Mouse (Mus musculus) right cerebral cortex, postnatal 4 days (tissue): ENCODE measurements around the gene Zfp74.

Source experiments
- DNase-seq: peaks from one replicate; pipeline ENCODE4 v3.0.0-alpha.2; 2022

Gene Zfp74

DNA sequence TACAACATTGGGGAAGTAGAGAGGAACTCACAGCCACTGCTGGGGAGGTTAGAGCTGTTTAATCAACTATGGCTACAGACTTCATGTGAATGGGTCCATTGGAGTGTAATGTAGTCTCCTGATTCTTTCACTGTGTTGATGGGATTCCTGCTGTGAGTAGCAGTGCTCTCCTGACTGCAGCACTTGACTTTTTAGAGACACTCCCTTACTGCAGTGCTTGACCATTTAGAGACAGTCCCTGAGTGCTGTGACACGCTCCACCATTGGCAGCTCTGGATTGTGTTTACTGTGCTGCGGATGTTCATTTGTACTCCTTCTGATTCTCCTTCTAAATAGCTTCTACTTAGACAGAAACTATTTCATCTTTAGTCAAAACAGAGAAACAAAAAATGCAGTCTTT lies 11.1 kb downstream of the Zfp74 start:
- DNase-seq: no peak

DNA sequence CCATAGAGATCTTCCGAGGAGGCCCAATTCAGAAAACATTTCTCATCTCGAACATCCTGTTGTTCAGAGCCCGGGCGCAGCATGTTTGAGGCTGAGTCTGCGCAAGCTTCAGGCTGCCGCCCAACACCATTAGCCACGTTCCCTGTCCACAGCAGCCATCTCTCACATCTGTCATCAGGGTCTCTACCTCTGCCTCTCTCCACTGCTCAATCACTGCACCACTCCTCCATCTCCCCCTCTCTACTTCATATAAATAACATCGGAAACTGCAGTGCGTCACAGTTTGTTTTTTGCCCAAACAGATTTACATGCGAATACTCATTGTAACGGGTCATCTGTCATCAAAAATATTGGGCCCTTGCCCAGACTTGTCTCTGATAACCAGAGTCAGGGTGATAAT lies 12.9 kb downstream of the Zfp74 start:
- DNase-seq: no peak

DNA sequence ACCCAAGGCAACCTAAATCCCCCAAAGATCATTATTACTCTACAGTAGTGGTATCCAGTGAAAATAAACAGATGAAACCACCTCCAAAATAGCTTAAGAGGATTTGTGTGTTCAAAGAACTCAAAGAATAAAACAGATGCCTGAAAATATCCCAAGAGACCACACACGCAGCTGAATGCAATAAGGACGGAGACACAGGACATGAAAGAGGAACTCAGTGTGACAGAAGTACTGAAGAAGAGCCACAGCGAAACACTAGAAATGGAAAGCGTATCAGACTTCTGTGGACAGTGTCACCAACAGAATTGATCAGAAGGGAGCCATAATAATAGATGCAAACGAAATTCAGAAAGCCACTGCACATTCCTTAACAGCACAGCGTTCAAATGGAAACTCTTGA lies 15.0 kb downstream of the Zfp74 start:
- DNase-seq: no peak

DNA sequence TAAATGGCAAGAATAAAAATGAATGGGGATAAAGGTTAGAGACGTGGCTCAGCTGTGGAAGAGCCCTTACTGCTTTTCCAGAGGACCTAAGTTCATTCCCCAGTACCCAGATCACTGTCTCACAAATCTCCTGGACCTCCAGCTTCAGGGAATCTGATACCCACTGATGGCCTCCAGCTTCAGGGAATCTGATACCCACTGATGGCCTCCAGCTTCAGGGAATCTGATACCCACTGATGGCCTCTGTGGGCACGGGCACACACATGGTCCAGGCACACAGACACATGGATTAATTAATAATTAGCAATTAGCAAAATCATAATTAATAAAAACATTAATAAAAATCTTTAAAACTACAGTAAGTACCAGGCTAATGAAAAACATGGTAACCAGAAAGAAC lies 31.1 kb downstream of the Zfp74 start:
- DNase-seq: no peak

DNA sequence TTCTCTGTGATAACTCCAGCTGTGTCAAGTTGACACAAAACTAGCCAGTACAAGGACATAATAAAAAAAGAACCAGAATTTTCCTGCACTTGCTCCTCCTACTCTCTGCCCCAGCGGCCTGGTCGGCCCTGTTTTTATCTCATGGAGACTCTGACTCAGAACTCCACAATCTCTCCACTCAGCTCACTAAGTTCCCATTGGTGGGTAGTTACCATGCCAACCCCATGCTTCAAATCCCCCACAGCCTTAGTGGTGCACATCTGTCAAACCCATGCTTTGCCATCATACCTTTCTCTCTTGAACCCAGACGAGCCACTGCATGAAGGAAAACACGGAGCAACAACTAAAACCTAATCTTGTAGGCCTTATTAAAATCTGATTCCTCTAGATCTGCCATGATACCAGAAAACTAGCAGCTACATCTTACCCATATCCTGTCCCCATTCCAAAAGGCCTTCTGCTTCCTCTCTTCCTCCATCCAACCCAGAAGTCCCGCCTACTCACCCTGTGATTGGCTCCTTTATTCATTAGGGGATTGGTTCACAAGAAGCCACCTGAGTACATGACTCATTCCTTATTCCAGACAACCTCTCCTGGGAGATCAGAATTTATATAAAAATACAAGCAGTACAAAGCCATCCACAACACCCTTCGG lies 32.3 kb downstream of the Zfp74 start:
- no peak for DNase-seq

DNA sequence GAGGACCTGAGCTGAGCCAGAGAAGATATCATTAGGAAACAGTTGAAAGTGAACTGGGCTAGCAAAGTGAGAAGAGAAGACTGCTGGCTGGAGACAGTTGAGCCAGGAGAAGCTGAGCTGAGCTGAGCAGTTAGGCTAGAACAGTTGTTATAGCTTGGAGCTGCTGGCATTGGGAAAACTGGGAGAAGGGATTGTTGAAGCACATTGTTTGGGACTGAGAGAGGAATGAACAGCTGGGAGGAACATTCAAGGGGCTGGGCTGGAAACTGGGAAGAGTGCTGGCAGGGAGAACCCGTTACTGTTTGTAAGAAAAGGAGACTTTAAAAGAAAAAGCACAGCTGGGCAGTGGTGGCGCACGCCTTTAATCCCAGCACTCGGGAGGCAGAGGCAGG lies 35.8 kb downstream of the Zfp74 start:
- DNase-seq: no peak

DNA sequence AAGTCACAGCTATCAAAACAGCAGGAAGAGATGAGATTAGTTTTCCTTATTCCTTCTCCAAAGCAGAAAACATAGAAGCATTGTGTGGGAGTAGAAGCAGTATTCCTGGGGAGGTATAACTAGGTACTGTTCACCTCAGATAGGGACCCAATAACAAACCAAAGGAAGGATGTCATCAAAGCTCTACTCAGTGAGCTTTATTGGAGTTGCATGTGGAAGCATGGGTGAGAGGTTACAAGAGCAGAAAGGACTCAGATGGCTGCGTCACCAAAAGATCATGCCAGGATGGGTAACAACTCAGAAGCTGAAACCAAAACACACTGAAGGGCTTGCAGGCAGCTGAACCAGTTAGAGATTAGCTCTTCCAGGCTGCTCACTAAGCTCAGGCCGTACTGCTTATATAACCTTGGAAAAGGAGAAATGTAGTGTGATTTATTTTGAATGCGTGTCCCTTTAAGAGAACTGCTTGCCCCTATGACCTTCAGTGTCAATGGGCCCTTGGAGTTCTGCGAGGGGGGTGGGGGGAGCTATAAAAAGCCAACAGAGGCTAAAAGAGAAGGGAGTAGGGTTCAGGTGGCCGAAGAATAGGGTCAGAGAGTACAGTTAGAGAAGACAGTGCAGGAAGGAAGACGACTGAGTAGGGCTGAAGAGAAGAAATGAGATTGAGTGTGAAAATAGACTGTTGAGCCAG lies 36.4 kb downstream of the Zfp74 start:
- no peak for DNase-seq

DNA sequence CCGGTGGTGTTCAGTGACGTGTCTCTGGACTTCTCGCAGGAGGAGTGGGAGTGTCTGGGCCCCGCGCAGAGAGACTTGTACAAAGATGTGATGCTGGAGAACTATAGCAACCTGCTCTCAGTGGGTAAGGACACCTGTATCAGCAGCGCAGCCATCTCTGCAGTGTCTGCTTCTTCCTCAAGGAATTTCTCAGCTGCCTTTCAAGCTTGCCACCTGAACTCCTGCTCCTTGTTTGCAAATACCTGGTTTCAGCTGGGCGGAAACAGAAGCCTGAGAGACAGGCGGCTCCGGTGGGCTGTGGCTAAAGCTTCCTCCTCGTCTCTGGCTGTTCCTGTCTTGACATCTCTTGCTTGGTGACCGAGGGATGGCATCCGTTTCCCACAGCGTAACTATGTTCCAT lies 41.7 kb downstream of the Zfp74 start:
- no peak for DNase-seq

DNA sequence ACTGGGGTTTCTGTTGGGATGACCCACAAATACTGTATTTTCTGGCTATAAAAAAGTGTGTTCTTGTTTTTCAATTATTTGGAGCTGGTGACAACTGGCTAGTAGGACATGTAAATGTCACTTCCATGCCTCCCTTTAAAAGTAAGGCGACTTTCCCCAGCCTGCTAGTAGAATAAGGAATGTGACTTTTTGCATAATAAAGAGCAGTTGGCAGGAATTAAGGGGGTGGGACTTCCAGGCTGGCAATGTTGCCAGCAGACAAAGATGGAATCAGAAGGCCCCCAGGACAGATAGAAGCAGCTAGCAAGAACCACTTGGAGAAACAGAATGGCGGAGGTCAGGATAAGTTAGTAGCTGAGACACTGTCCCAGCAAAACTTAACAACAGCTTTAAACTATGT lies 43.6 kb downstream of the Zfp74 start:
- DNase-seq: no peak

DNA sequence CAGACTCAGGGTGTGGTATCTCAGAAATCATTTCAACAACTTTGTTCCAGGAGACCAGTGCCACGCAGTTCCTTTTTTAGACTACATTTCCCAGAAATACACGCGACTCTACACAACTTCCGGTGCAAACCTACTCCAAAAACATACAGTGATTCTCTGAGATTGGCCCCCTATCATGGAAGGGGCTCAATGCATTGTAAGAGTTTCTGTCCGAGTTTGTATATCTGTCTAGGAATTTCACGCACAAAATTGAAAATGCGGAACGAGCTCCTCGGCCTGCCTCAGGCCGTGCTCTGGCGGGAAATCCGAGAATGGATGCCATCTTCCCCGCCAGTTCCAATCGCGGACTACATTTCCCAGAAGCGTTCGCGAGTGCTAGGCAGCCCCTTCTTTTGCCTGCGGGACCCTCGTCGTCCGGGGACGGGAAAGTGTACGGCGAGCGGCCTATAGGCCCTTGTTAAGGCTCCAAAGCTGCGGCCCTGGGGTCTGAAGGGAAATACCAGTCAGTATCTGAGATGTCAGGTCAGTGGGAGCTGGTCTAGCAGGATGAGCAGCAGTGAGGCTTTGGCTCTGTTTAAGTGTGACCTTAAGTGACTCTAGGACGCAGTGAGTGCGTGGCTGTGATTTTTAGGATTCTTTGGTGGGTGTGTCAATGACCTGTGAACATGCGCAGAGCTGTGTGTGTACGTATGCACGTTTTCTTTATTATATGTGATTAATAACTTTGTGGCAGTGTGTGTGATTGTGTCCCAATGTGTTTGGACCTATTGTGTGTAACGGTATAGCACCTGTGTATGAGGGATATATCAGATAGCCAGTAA lies 45.5 kb downstream of the Zfp74 start, which contains the start of gene Zfp383:
Gene Zfp383 (plus strand): TSS at position 94 of the 821 bp plus-strand sequence.
- peak; percentile 76 for DNase-seq

DNA sequence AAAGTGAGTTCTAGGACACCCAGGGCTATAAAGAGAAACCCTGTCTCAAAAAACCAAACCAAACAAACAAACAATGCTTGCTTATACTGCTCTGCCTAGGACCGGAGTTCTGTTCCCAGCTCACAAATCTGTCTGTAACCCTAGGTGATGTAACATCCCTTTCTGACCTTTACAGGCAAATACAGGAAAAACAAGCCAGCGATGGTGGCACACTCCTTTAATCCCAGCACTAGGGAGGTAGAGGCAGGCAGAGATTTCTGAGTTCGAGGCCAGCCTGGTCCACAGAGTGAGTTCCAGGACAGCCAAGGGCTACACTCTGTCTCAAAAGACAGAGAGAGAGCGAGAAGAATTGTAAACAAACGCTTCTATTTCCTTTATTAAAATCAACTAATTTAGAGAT lies 46.7 kb downstream of the Zfp74 start:
- DNase-seq: no peak

DNA sequence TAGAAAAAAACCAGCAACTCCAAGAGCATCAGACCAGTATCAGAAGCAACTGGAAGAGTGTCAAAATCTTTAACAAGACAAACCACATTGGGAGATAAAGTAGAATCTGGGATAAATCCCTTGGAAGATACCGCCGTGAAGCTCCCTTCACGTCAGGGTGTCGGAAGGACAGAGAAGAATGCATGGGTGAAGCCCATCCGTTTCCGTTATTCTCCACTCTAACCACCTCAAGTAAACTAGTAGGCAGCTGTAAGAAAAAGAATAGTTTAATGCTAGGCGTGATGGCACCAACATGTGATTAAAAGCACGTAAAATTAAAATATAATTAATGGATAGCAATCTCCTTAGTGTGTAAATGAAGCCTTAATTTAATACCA lies 47.2 kb downstream of the Zfp74 start:
- no peak for DNase-seq

DNA sequence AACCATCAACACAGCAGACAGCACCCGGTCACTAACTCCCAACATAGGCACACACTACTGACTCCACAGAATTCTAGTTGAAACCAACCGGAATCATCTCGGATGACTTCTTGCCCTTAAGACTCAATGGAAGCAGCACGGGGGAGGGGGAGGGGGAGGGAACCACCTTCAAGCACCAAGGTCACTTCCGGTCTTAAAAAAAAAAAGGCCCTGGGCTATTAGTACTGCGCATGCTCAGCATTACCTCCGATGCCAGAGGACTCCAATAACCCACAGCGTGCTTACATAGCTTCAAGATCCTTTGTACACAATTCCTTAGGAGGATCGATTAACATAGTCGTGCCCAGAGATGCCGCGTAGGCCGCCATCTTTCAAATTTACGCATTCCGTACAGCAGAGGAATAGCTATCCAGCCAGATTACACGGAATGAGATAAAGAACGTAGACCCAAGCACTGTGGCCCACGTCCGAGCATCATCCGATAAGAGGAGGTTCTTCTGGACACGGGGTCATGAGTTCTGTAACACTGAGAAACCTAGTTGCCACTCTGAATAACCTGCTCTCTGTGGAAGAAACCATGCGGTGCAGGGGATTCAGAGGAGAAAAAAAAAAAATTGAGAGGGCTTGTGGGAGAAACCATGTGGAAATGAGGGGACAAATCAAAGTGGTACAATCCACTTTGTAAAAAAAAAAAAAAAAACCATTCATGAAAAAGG lies 47.8 kb downstream of the Zfp74 start, which contains the start of gene Zfp27:
Gene Zfp27 (minus strand): TSS at position 607 of the 716 bp plus-strand sequence.
- peak; percentile 77 for DNase-seq

DNA sequence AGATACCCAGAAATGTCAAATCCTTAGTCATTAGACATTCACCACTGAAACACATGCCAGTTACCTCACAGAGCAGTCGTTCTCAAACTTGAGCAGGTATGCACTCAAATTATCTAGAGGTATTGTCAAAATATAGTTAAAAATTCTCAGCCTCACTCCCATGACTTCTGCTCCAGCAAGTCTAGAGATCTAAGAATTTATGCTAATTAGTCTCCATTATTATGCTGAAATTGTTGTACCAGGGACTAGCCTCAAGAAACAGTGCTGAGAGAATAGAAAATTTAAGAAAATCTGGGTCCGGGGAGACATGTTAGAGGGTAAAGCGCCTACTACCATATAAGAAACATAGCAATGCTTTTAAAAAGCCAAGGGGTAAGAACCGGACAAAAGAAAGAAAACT lies 49.8 kb downstream of the Zfp74 start:
- DNase-seq: no peak

DNA sequence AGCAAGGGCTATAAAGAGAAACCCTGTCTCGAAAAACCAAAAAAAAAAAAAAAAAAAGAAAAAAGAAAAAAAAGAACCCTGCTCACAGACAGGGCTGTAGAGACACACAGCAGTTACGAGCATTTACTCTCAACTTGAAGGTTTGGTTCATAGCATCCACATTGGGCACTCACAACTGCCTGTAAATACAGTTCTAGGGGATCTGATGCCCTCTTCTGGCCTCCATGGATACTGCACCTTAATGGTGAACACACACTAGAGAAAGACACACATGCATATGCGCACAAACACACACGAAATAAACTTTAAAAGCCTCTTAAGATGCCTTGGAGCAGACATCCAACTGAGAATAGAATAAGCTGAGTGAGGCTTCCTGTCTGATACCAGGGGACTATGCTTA lies 55.5 kb downstream of the Zfp74 start:
- no peak for DNase-seq

DNA sequence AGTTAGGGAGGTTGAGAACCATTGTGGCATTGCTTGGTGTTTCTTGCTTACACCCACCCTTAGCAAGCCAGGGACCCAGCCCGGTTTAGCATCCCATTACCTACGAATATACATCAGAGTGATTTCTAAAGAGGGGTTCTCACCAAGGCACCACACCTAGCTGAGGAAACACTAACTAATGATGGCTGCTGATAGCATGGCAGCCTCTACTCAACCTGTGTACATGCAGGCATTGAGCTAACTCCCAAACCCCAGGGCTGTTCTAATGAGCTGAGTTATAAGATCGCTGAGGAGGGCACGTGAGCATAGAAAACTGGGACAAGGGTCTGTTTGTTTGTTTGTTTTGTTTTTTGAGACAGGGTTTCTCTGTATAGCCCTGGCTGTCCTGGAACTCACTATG lies 61.1 kb downstream of the Zfp74 start:
- no peak for DNase-seq

DNA sequence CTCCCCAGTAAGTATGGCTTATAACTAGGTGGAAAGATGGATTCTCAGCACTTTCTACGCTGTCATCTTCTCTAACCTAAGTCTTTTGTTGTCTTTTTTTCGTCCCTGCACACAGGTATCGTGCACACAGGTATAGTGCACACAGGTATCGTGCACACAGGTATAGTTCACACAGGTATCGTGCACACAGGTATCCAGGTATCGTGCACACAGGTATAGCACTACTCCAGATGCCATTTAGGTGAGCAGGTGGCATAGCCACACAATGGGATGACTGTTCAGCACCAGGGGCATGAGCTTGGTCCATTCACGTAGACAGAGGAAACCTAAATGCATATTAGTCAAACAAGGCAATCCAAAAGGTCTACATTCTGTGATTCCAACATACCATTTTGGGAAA lies 63.4 kb downstream of the Zfp74 start:
- no peak for DNase-seq

DNA sequence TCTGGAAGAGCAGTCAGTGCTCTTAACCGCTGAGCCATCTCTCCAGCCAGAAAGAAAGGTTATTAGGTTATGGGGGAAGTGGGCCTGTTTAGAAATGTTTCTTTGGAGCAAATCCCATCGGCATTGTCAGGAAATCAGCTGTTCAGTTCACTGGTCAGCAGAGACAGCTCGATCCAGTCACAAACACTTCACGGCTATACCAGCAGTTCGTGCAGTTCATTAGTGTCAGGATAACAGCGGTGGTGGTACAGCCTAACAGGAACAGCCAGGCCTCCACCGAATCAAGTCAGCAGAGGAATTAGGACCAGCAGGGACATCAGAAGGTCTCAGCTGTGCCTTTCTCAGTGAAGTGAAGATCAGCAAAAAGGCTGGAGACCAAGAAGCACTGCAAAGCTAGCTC lies 73.0 kb downstream of the Zfp74 start:
- DNase-seq: no peak
